Mouse (Mus musculus): ENCODE data around the gene Slc4a8. TPM values are rescaled to one million over a fixed set of nuclear protein-coding genes. Genes with fewer than 3 reads are reported as not detected.
A peak's percentile ranks its signal among the peaks of the same experiment; 100 is the strongest.

Slc4a8 gene
- polyA plus RNA-seq, 1 experiment from 2014 or later: 8.4 TPM

DNA sequence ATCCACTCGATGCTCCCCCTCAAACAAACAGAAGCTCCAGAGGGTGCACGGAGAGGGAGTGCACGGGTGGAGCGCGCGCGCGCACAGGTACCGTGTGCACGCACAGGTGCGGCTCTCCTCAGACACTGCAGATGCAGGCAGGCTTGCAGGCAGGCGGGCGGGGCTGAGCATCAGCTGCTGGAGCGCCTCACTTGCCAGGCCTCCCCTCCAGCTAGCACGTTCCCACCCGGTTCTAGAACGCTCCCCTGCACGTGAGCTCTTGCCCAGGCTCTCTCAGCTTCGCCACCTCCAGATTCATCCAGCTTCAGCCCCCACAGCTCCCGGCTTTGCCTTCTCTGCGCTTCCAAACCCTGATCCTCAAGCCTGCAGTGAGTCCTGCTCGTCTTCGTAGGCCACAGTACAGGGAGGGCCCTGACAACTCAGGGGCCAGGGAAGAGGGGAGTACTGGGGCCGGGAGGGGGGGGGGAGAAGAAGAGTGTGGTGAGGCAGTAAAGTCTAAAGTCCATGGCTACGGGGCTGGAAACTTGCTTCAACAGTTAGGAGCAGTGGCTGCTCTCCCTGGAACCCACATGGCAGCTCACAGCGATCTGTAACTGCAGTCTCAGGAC, 63.8 kb downstream of the Slc4a8 start:
- Histone ChIP-seq H3K27me3 (ENCODE audit: low read depth, poor library complexity, severe bottlenecking) (peaks cover 34% of the 10 kb centered on the region), H3K4me3 (peak overlapping the region; percentile 24; the same call in 1 of the 2 replicates), H3K27ac (replicated peaks) (no peak overlapping the region), H3K36me3 (no peaks in the 10 kb centered on the region), H3K9me3 (replicated peaks) (no peaks in the 10 kb centered on the region), H3K4me1 (peaks cover 9% of the 10 kb centered on the region)
- DNase-seq (ENCODE audit: low spot score): no peak
- WGBS: 20% methylated on average over 26 of the region's 26 CpGs

DNA sequence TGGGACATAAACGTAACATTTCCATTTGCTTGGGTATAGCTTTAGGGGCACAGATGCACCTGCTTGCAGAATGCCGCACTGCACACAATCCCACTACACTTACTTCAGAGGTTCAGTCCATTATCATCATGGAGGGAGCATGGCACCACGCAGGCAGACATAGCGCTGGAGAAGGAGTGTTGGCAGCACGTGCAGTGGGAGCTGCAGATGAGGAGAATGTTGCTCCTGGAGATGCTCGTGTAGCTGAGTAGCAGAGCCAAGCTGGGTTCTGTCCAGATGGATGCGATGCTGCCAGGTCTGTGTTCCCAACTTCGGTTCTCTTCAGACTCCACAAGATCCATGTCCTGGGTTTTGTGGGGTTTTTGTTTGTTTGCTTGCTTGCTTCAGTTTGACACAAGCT, 64.5 kb downstream of the Slc4a8 start:
- Histone ChIP-seq H3K27ac (replicated peaks) (no peak overlapping the region), H3K27me3 (ENCODE audit: low read depth, poor library complexity, severe bottlenecking) (peaks cover 34% of the 10 kb centered on the region), H3K9me3 (replicated peaks) (no peaks in the 10 kb centered on the region), H3K36me3 (no peaks in the 10 kb centered on the region), H3K4me3 (no peak overlapping the region), H3K4me1 (peaks cover 9% of the 10 kb centered on the region)
- DNase-seq (ENCODE audit: low spot score): no peak
- WGBS: 86% methylated on average over 8 of the region's 8 CpGs

DNA sequence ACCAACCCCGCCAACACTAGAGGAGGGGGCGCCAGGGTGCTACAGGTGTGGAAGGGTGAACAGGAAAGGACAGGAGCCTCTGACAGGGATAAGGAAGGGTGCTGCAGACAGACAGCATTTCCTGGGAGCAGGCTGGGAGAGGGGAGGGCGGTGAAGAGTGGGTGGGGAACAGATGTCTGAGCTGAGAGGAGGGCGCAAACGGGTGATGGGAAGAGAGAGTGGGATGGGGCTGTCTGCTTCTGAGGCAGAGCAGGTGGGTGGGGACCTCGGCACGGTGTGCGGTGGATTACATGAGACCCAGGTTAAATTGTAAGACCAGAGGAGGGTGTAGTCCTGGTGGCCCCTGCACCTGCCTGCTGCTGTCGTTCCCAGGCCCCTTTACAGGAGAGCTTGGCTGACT, 68.2 kb downstream of the Slc4a8 start:
- Histone ChIP-seq H3K36me3 (no peaks in the 10 kb centered on the region), H3K4me1 (peaks cover 8% of the 10 kb centered on the region), H3K4me3 (no peak overlapping the region), H3K27ac (replicated peaks) (no peak overlapping the region), H3K27me3 (ENCODE audit: low read depth, poor library complexity, severe bottlenecking) (peaks cover 20% of the 10 kb centered on the region), H3K9me3 (replicated peaks) (no peaks in the 10 kb centered on the region)
- WGBS: 89% methylated on average over 9 of the region's 9 CpGs
- DNase-seq (ENCODE audit: low spot score): no peak

DNA sequence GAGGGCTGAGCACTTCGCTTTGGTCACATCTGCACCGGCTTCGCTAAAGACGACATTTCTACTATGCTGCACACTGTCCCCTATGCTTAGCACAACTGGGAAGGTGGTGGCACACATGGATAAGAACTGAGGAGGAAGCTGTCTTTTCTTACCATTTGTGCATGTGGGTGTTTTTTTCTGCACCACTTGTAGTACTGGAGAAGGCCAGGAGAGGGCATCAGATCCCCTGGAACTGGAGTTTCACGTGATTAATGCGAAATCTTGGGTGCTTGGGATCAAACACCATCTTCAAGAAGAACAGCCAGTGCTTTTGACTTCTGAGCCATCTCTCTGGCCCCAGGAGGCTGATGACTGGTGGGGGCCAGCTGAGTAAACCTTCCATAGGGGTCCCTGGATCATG, 69.1 kb downstream of the Slc4a8 start:
- no peak for DNase-seq (ENCODE audit: low spot score)

DNA sequence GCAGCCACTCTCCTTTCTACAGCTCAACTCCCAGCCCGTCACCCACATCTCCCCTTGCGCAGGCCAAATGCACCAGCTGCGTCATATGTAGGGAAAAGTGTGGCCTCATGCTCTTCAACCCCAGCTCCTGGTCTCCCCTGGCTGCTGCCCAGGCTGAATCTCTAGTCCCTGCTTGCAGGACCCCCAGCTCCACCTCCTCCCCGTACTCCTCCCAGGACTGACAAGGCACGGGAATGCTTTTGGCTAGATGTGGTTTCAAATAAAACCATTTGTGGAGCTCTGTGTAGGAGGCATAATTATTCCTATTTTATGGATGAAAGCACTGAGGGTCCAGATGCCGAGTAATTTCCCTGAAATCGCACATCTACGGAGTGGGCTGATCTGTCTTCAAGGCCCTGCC, 70.6 kb downstream of the Slc4a8 start:
- no peaks in the 10 kb centered on the region for H3K4me1 ChIP-seq
- WGBS: 90% methylated on average over 8 of the region's 8 CpGs
- H3K36me3 ChIP-seq: no peaks in the 10 kb centered on the region
- H3K27me3 ChIP-seq (ENCODE audit: low read depth, poor library complexity, severe bottlenecking): peaks cover 4% of the 10 kb centered on the region; the same call in 1 of the 2 replicates
- H3K27ac ChIP-seq (replicated peaks): no peak overlapping the region
- DNase-seq (ENCODE audit: low spot score): no peak
- no peaks in the 10 kb centered on the region for H3K9me3 ChIP-seq (replicated peaks)
- no peak overlapping the region for H3K4me3 ChIP-seq

More for the DNA sequence above, 69.1 kb downstream of the Slc4a8 start:
- no peaks in the 10 kb centered on the region for H3K36me3 ChIP-seq
- H3K9me3 ChIP-seq (replicated peaks): no peaks in the 10 kb centered on the region
- no peak overlapping the region for H3K27ac ChIP-seq (replicated peaks)
- no peaks in the 10 kb centered on the region for H3K4me1 ChIP-seq
- no peak overlapping the region for H3K4me3 ChIP-seq
- H3K27me3 ChIP-seq (ENCODE audit: low read depth, poor library complexity, severe bottlenecking): peaks cover 11% of the 10 kb centered on the region
- WGBS: 50% methylated on average over 6 of the region's 6 CpGs

DNA sequence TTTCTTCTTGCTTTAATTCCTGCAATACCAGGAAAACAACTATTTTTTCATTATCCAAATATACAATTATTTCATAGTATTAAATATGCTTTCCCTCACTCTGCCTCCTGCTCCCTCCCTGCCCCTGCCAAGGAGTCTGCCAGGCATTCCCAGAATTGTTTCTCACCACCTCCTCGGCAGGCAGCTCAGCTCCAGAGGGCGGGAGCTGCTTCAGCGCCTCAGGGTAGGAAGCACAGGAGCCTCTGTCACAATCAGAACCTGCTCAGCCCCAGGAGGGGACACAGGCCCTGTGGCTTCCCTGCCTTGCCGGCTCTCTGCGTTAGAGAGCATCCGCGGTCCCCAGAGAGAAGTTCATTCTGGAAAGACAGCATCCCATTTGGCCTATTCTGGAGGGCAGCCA, 71.2 kb downstream of the Slc4a8 start:
- peaks cover 4% of the 10 kb centered on the region; the same call in 1 of the 2 replicates for H3K9me3 ChIP-seq (replicated peaks)
- no peak overlapping the region for H3K4me3 ChIP-seq
- WGBS: 35% methylated on average over 7 of the region's 7 CpGs
- H3K36me3 ChIP-seq: no peaks in the 10 kb centered on the region
- no peak overlapping the region for H3K27ac ChIP-seq (replicated peaks)
- no peak for DNase-seq (ENCODE audit: low spot score)
- peaks cover 4% of the 10 kb centered on the region; the same call in 1 of the 2 replicates for H3K27me3 ChIP-seq (ENCODE audit: low read depth, poor library complexity, severe bottlenecking)
- no peaks in the 10 kb centered on the region for H3K4me1 ChIP-seq

DNA sequence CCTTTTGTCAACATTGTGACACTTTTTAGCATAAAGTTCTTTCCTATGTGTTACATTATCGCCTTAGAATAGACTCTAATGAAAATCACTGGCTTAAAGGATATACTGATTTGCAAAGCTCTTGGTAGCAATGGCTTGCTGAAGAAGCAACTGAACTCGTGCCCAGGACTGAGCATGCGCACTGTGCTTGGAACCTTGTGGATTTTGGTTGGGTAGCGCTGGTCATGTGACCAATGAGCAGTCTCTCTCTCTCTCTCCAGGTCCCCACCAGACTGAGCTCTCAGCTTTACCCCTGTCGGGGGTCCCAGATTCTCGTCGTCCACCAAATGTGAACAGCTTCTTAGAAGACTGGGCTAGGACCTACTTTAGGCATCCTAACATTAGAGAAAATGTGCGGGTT, 75.2 kb downstream of the Slc4a8 start:
- H3K4me3 ChIP-seq: no peak overlapping the region
- DNase-seq (ENCODE audit: low spot score): no peak
- peaks cover 4% of the 10 kb centered on the region; the same call in 1 of the 2 replicates for H3K27me3 ChIP-seq (ENCODE audit: low read depth, poor library complexity, severe bottlenecking)
- H3K27ac ChIP-seq (replicated peaks): no peak overlapping the region
- 80% methylated on average over 8 of the region's 8 CpGs for WGBS
- H3K4me1 ChIP-seq: peaks cover 8% of the 10 kb centered on the region; the same call in 1 of the 2 replicates
- peaks cover 9% of the 10 kb centered on the region; the same call in 1 of the 2 replicates for H3K9me3 ChIP-seq (replicated peaks)
- no peaks in the 10 kb centered on the region for H3K36me3 ChIP-seq

DNA sequence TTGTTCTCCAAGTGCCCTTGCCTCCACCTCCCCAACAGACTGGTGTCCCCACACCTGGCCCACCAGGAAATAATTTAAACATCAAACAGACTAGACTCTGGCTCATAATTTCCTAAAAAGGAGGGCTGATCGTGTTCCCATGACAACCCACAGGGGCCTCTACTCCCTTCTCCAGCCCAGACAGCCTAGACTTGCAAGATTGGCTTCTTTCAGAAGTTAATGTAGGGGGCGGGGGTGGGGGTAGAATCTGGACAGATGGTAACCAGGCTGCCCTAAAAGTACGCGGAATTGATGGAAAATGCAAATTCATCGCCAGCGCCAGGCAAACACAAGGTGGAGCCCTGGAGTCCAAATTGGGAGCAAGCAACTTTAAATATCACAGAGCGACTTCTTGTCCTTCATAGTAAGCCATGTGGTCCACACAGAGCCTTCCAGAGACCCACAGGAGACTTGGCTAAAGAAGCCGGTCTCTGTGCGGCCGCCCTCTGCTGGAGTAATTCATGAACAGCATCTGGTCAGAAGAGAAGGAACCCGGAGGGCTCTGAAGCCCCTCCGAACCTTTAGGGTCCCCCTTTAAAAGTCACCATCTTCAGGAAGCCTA, 77.2 kb downstream of the Slc4a8 start:
- DNase-seq (ENCODE audit: low spot score): peak; percentile 59
- Histone ChIP-seq H3K36me3 (no peaks in the 10 kb centered on the region), H3K4me1 (peaks cover 8% of the 10 kb centered on the region; the same call in 1 of the 2 replicates), H3K27me3 (ENCODE audit: low read depth, poor library complexity, severe bottlenecking) (peaks cover 3% of the 10 kb centered on the region; the same call in 1 of the 2 replicates), H3K9me3 (replicated peaks) (peaks cover 9% of the 10 kb centered on the region; the same call in 1 of the 2 replicates), H3K4me3 (no peak overlapping the region), H3K27ac (replicated peaks) (no peak overlapping the region)
- 45% methylated on average over 12 of the region's 12 CpGs for WGBS

DNA sequence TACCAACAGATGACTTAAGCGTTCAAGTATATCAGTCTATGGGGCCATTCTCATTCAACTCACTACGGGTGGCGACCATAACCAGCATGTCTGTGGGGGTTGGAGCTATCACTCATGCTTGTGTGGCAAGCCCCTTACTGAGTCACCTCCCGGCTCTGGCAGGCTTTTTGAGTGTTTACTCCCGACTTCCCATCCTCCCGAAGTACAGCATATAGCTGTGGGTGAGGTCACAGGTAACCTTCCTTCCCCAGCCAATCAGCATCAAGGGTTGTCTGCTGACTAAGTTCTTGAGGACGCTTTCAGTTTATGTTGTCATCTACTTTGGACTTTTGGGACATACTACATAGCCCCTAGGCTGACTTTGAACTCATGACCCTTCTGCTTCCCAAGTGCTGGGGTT, 82.8 kb downstream of the Slc4a8 start:
- Histone ChIP-seq H3K4me3 (no peak overlapping the region), H3K9me3 (replicated peaks) (peaks cover 6% of the 10 kb centered on the region; the same call in 1 of the 2 replicates), H3K27ac (replicated peaks) (peak overlapping the region; percentile 23), H3K4me1 (peaks cover 12% of the 10 kb centered on the region), H3K36me3 (no peaks in the 10 kb centered on the region), H3K27me3 (ENCODE audit: low read depth, poor library complexity, severe bottlenecking) (no peaks in the 10 kb centered on the region)
- 87% methylated on average over 7 of the region's 7 CpGs for WGBS
- DNase-seq (ENCODE audit: low spot score): no peak

DNA sequence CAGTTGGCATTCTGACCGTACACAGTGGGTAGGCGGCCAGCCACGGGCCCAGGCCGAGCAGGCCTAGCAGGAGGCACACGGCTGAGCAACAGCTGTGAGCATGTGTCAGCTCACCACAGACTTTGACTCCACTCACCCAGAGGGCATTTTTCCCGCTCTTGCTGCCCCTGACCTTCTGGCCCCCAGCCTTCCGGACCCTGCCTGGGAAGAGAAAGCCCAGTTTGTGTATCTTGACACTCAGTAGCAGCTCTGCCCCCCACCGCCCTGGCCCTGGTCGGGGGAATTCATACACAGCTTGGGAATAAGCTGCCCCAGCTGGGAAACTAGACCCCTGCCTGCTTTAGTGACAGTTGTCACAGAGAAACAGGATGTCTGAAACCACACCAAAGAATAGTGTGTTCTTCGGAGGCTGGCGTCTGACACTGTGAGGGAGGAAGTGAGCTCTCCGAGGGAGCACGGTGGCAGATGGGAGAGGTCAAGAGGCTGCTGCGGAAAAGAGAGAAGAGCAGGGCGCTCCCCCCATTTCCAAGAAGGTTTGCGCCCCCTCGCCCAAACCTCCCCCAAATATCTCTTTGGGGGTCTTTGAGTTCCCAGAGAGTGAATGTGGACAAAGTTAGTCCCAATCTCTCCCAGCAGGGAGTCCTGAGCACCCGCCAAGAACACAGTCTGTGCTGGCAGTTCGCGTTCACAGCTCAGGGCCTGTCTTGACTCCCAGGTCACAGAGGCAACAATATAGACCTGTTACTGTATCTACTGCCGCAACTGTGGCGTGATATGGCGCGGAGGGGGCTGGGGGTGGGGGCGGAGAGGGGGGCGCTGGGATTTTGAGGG, 83.7 kb downstream of the Slc4a8 start:
- no peaks in the 10 kb centered on the region for H3K27me3 ChIP-seq (ENCODE audit: low read depth, poor library complexity, severe bottlenecking)
- peaks cover 6% of the 10 kb centered on the region; the same call in 1 of the 2 replicates for H3K9me3 ChIP-seq (replicated peaks)
- H3K27ac ChIP-seq (replicated peaks): peak overlapping the region; percentile 23
- H3K4me1 ChIP-seq: peaks cover 12% of the 10 kb centered on the region
- 65% methylated on average over 26 of the region's 26 CpGs for WGBS
- no peaks in the 10 kb centered on the region for H3K36me3 ChIP-seq
- H3K4me3 ChIP-seq: no peak overlapping the region
- peak; percentile 52 for DNase-seq (ENCODE audit: low spot score)

DNA sequence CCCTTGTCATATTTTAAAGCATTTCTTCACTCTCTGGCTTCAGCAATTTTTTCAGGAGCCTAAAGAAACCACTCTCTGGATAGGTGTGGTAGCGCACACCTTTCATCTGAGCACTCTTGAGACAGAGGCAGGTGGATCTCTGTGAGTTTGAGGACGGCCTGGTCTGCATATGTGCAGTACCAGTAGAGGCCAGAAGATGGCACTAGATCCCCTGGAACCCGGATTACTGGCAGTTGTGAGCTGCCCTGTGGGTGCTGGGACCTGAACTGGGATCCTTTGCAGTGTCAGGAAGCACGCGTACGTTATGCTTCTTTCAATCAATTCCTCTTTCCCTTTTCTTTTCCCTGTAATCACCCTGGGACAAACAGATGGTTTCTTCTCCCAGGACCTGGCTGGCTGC, 85.6 kb downstream of the Slc4a8 start:
- Histone ChIP-seq H3K27me3 (ENCODE audit: low read depth, poor library complexity, severe bottlenecking) (no peaks in the 10 kb centered on the region), H3K9me3 (replicated peaks) (peaks cover 6% of the 10 kb centered on the region; the same call in 1 of the 2 replicates), H3K27ac (replicated peaks) (no peak overlapping the region), H3K4me1 (peaks cover 12% of the 10 kb centered on the region), H3K36me3 (no peaks in the 10 kb centered on the region), H3K4me3 (no peak overlapping the region)
- no peak for DNase-seq (ENCODE audit: low spot score)
- WGBS: 89% methylated on average over 6 of the region's 6 CpGs

DNA sequence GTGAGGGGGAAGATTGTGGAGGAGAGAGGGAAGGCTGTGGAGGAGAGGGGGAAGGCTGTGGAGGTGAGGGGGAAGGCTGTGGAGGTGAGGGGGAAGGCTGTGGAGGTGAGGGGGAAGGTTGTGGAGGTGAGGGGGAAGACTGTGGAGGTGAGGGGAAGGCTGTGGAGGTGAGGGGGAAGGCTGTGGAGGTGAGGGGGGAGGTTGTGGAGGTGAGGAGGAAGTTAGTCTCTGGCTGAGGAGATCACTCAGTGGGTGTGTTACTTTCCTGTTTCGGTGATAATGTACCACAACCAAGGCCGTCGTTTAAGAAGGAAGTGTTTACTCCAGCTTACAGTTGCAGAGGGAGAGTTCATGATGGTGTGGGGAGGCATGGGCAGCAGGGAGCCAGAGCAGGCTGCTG, 96.0 kb downstream of the Slc4a8 start:
- no peak overlapping the region for H3K4me3 ChIP-seq
- WGBS: 85% methylated on average over 3 of the region's 3 CpGs
- H3K36me3 ChIP-seq: no peaks in the 10 kb centered on the region
- H3K4me1 ChIP-seq: no peaks in the 10 kb centered on the region
- H3K27me3 ChIP-seq (ENCODE audit: low read depth, poor library complexity, severe bottlenecking): peaks cover 3% of the 10 kb centered on the region; the same call in 1 of the 2 replicates
- no peak for DNase-seq (ENCODE audit: low spot score)
- H3K9me3 ChIP-seq (replicated peaks): no peaks in the 10 kb centered on the region
- no peak overlapping the region for H3K27ac ChIP-seq (replicated peaks)

All from midbrain, embryonic 10.5 days (tissue).